Mouse (Mus musculus) skeletal muscle tissue, adult 2 months (tissue): ENCODE measurements around the gene Cyp2j5.
"Not testable (repeated sequence)": the region's sequence is repeated elsewhere in the genome, so short reads cannot be mapped to it uniquely, and the experiment has no call there.

Experiments
- DNase-seq: peaks from one replicate; pipeline ENCODE4 v3.0.0-alpha.2; 2012; ENCODE audit warnings: low read depth, low spot score

Gene Cyp2j5

GRCm38 (mm10) chr4:96663991-96664390 is at the start of gene Cyp2j5:
Gene Cyp2j5 (minus strand): TSS chr4:96664154.
- no peak for DNase-seq

- DNase-seq, result peak; percentile 65
Measured at GRCm38 (mm10) chr4:96705281-96705951, 41.5 kb upstream of the Cyp2j5 start.

GRCm38 (mm10) chr4:96698218-96698561 is 34.2 kb upstream of the Cyp2j5 start:
- no peak for DNase-seq

GRCm38 (mm10) chr4:96697511-96698217 is 33.7 kb upstream of the Cyp2j5 start:
- no peak for DNase-seq

- DNase-seq, result peak; percentile 34
Measured at GRCm38 (mm10) chr4:96696614-96697360, 32.8 kb upstream of the Cyp2j5 start.

- DNase-seq, result no peak
Measured at GRCm38 (mm10) chr4:96687358-96687803, 23.4 kb upstream of the Cyp2j5 start.

- no peak for DNase-seq
Measured at GRCm38 (mm10) chr4:96683474-96683873, 19.5 kb upstream of the Cyp2j5 start.

- DNase-seq, result no peak
Measured at GRCm38 (mm10) chr4:96680966-96681365, 17.0 kb upstream of the Cyp2j5 start.

GRCm38 (mm10) chr4:96680233-96680632 is 16.3 kb upstream of the Cyp2j5 start:
- DNase-seq, result no peak

GRCm38 (mm10) chr4:96664668-96665454 is 907 bp upstream of the Cyp2j5 start:
- DNase-seq, result no peak

GRCm38 (mm10) chr4:96635455-96635854 is 28.5 kb downstream of the Cyp2j5 start:
- DNase-seq, result no peak

GRCm38 (mm10) chr4:96622474-96622873 is 41.5 kb downstream of the Cyp2j5 start:
- no peak for DNase-seq

GRCm38 (mm10) chr4:96591791-96592150 is 72.2 kb downstream of the Cyp2j5 start:
- DNase-seq, result peak; percentile 64

GRCm38 (mm10) chr4:96590911-96591790 is 72.8 kb downstream of the Cyp2j5 start, which contains the start of gene Cyp2j9:
Gene Cyp2j9 (minus strand): TSS chr4:96591578.
- DNase-seq, result peak; percentile 71

- DNase-seq, result no peak
Measured at GRCm38 (mm10) chr4:96581425-96582088, 82.4 kb downstream of the Cyp2j5 start.

- DNase-seq, result not testable (repeated sequence)
Measured at GRCm38 (mm10) chr4:96580351-96580750, 83.6 kb downstream of the Cyp2j5 start.
